Comparison of ENCODE assay signal across 9 mouse cellular contexts in the genomic region with DNA sequence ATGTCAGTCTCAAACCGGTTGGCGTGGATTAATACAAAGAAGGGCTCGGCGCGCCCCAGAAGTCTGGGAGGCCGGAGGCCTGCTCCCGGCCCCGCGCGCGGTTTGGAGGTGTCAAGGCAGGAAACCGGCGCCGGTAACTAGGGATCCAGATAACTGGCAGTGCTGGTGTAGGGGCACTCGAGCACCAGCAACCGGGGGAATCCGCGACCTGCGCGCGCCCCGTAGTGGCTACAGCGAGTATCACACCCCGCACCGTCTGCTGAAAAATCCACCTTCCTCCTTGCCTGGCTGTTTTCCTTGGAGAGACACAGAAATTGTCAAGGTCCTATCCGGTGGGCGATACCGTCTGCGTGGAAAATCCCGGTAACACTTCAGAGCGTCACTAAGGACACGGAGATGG. TPM values are rescaled to one million over a fixed set of nuclear protein-coding genes. Genes with fewer than 3 reads are reported as not detected.
DNase-seq lines count a peak whose midpoint lies in the region; ATAC-seq and TF ChIP-seq lines count a peak whose summit lies in the region.
"Had no signal": no experiment of that assay in that cellular context is flagged by ENCODE, and none has a peak within 500 bp of the region (broad histone marks: within the 10 kb centered on the region; RNA-seq: fewer than 3 reads in every experiment).

No protein-coding gene starts in this region.

- peak overlapping the region; percentile 33 for H3K4me2 ChIP-seq in forebrain, embryonic 15.5 days (replicated peaks)
- H3K4me2 ChIP-seq in liver, postnatal 0 days (ENCODE audit: low read depth, low read length): peak overlapping the region; percentile 42
- H3K4me2 ChIP-seq in neural tube, embryonic 14.5 days (ENCODE audit: low read depth, low read length): peak overlapping the region; percentile 19; the same call in 1 of the 2 replicates

- peak; percentile 81 for TF ChIP-seq CTCF in liver, postnatal 0 days (IDR thresholded peaks at IDR 0.05; ENCODE audit: low read depth)

- no peak overlapping the region for H3K27ac ChIP-seq in forebrain, embryonic 15.5 days (replicated peaks)
- H3K27ac ChIP-seq in liver, postnatal 0 days (ENCODE audit: low read depth): no peak overlapping the region
- H3K27ac ChIP-seq in neural tube, embryonic 14.5 days (ENCODE audit: low read depth, low read length): no peak overlapping the region
- H3K27ac ChIP-seq: macrophage had no signal

- peak; percentile 79 for DNase-seq in ES-CJ7 (ENCODE audit: low read depth, low spot score)
- DNase-seq in cerebellum, adult 11 months: peak; percentile 80
- DNase-seq in heart, postnatal 36 days: peak; percentile 82 to 89
- peak; percentile 88 to 95 for DNase-seq in layer of hippocampus, adult 18-20 months (ENCODE audit: low spot score in 2 of 2)
- peak; percentile 87 for DNase-seq in liver, postnatal 0 days
- peak; percentile 69 for DNase-seq in testis, postnatal 14 days (ENCODE audit: low spot score)

- H3K4me3 ChIP-seq in forebrain, embryonic 15.5 days: peak overlapping the region; percentile 24
- H3K4me3 ChIP-seq in liver, postnatal 0 days (ENCODE audit: low read depth, low read length): peak overlapping the region; percentile 17; the same call in 1 of the 2 replicates
- H3K4me3 ChIP-seq in neural tube, embryonic 14.5 days (ENCODE audit: low read depth, low read length): peak overlapping the region; percentile 16; the same call in 1 of the 2 replicates

- intact Hi-C loops in heart, postnatal 36 days (cut with DNase I): no loop called here

- TF ChIP-seq EP300 in liver, postnatal 0 days (IDR thresholded peaks at IDR 0.05; ENCODE audit: low read depth): no peak

- peak overlapping the region; percentile 25; the same call in 1 of the 2 replicates for H3K9ac ChIP-seq in forebrain, embryonic 15.5 days (replicated peaks)
- no peak overlapping the region for H3K9ac ChIP-seq in liver, postnatal 0 days (replicated peaks)
- no peak overlapping the region; the same call in 1 of the 2 replicates for H3K9ac ChIP-seq in neural tube, embryonic 14.5 days (replicated peaks; ENCODE audit: low read depth, low read length)

- no peaks in the 10 kb centered on the region for H3K36me3 ChIP-seq in forebrain, embryonic 15.5 days
- no peaks in the 10 kb centered on the region for H3K36me3 ChIP-seq in liver, postnatal 0 days (replicated peaks; ENCODE audit: insufficient read depth, low read length)
- no peaks in the 10 kb centered on the region for H3K36me3 ChIP-seq in neural tube, embryonic 14.5 days (ENCODE audit: control insufficient read depth, insufficient read depth, low read length)

- H3K27me3 ChIP-seq in forebrain, embryonic 15.5 days: peaks cover 98% of the 10 kb centered on the region
- peaks cover 98% of the 10 kb centered on the region for H3K27me3 ChIP-seq in liver, postnatal 0 days (ENCODE audit: insufficient read depth, low read length)
- peaks cover 58% of the 10 kb centered on the region for H3K27me3 ChIP-seq in neural tube, embryonic 14.5 days (ENCODE audit: control insufficient read depth, insufficient read depth, low read length)

- peaks cover 41% of the 10 kb centered on the region for H3K4me1 ChIP-seq in forebrain, embryonic 15.5 days
- H3K4me1 ChIP-seq in liver, postnatal 0 days (ENCODE audit: insufficient read depth): peaks cover 27% of the 10 kb centered on the region
- H3K4me1 ChIP-seq in neural tube, embryonic 14.5 days (ENCODE audit: control insufficient read depth, insufficient read depth, low read length): peaks cover 27% of the 10 kb centered on the region

- under 1% methylated on average over 32 of the region's 32 CpGs for WGBS in forebrain, embryonic 15.5 days
- 1% methylated on average over 32 of the region's 32 CpGs for WGBS in liver, postnatal 0 days (ENCODE audit: insufficient replicate concordance)
- under 1% methylated on average over 32 of the region's 32 CpGs for WGBS in neural tube, embryonic 14.5 days

- ATAC-seq in forebrain, embryonic 15.5 days (replicated peaks): no peak
- peak; percentile 63 for ATAC-seq in liver, postnatal 0 days
- peak; percentile 42; the same call in 1 of the 2 replicates for ATAC-seq in neural tube, embryonic 14.5 days (ENCODE audit: low read depth)

- H3K9me3 ChIP-seq in forebrain, embryonic 15.5 days: no peaks in the 10 kb centered on the region
- H3K9me3 ChIP-seq in liver, postnatal 0 days (ENCODE audit: low read length): no peaks in the 10 kb centered on the region
- H3K9me3 ChIP-seq in neural tube, embryonic 14.5 days (ENCODE audit: control insufficient read depth, low read length): no peaks in the 10 kb centered on the region

RNA-seq across cellular contexts. Expression of a gene that starts 5.2 kb away (rescaled TPM):
- 0.46 and 0.47 TPM in 2 replicates for polyA plus RNA-seq in forebrain, embryonic 15.5 days (2015; fragmentation: Nextera tagmentation; extraction: Ambion mirVana)
- total RNA-seq in heart, postnatal 36 days (2021): under 1 TPM; 0.22 to 0.35 TPM
- 1,000 to 10,000 TPM; 1,780 to 1,859 TPM for total RNA-seq in layer of hippocampus, adult 18-20 months (2021)
- not detected in 2 replicates for polyA plus RNA-seq in liver, postnatal 0 days (2015; fragmentation: Nextera tagmentation; extraction: Ambion mirVana)
- 0.44 and 0.54 TPM in 2 replicates for polyA plus RNA-seq in neural tube, embryonic 14.5 days (2014; fragmentation: Nextera tagmentation; extraction: Ambion mirVana)
- polyA plus RNA-seq: macrophage had no signal

RNA-seq across cellular contexts. Expression of a gene that starts 14.4 kb away (rescaled TPM):
- 0.19 and 0.25 TPM in 2 replicates for polyA plus RNA-seq in forebrain, embryonic 15.5 days (2015; fragmentation: Nextera tagmentation; extraction: Ambion mirVana)
- not detected for total RNA-seq in heart, postnatal 36 days (2021)
- not detected for total RNA-seq in layer of hippocampus, adult 18-20 months (2021)
- not detected in 2 replicates for polyA plus RNA-seq in liver, postnatal 0 days (2015; fragmentation: Nextera tagmentation; extraction: Ambion mirVana)
- 1.9 and 3.9 TPM in 2 replicates for polyA plus RNA-seq in neural tube, embryonic 14.5 days (2014; fragmentation: Nextera tagmentation; extraction: Ambion mirVana)
- polyA plus RNA-seq: macrophage had no signal

RNA-seq across cellular contexts. Expression of a gene that starts 26.1 kb away (rescaled TPM):
- not detected in 2 replicates for polyA plus RNA-seq in forebrain, embryonic 15.5 days (2015; fragmentation: Nextera tagmentation; extraction: Ambion mirVana)
- under 1 TPM; 0.27 to 0.33 TPM for total RNA-seq in heart, postnatal 36 days (2021)
- under 1 TPM; 0.23 to 0.64 TPM for total RNA-seq in layer of hippocampus, adult 18-20 months (2021)
- 0.04 and 0.08 TPM in 2 replicates for polyA plus RNA-seq in liver, postnatal 0 days (2015; fragmentation: Nextera tagmentation; extraction: Ambion mirVana)
- polyA plus RNA-seq in neural tube, embryonic 14.5 days (2014; fragmentation: Nextera tagmentation; extraction: Ambion mirVana): 0.19 TPM in 1 of 2 replicates, not detected in the other
- polyA plus RNA-seq: macrophage had no signal

RNA-seq across cellular contexts. Expression of a gene that starts 27.3 kb away (rescaled TPM):
- polyA plus RNA-seq in forebrain, embryonic 15.5 days (2015; fragmentation: Nextera tagmentation; extraction: Ambion mirVana): 89.0 and 91.7 TPM in 2 replicates
- 100 to 1,000 TPM in 1 of 2 experiments, 10 to 100 TPM in 1; 99.8 to 112 TPM for total RNA-seq in heart, postnatal 36 days (2021)
- 10 to 100 TPM; 50.6 to 51.1 TPM for total RNA-seq in layer of hippocampus, adult 18-20 months (2021)
- polyA plus RNA-seq in liver, postnatal 0 days (2015; fragmentation: Nextera tagmentation; extraction: Ambion mirVana): 42.0 and 47.4 TPM in 2 replicates
- 57.7 and 61.6 TPM in 2 replicates for polyA plus RNA-seq in neural tube, embryonic 14.5 days (2014; fragmentation: Nextera tagmentation; extraction: Ambion mirVana)

RNA-seq across cellular contexts. Expression of a gene that starts 41.0 kb away (rescaled TPM):
- polyA plus RNA-seq in forebrain, embryonic 15.5 days (2015; fragmentation: Nextera tagmentation; extraction: Ambion mirVana): 82.3 and 88.2 TPM in 2 replicates
- total RNA-seq in heart, postnatal 36 days (2021): 10 to 100 TPM; 20.8 to 20.9 TPM
- 100 to 1,000 TPM; 830 to 882 TPM for total RNA-seq in layer of hippocampus, adult 18-20 months (2021)
- 9.6 and 10.4 TPM in 2 replicates for polyA plus RNA-seq in liver, postnatal 0 days (2015; fragmentation: Nextera tagmentation; extraction: Ambion mirVana)
- 66.3 and 77.2 TPM in 2 replicates for polyA plus RNA-seq in neural tube, embryonic 14.5 days (2014; fragmentation: Nextera tagmentation; extraction: Ambion mirVana)
